Mouse (Mus musculus): Measurements from ENCODE around the gene Ugt1a6a.

Ugt1a6a gene

DNA sequence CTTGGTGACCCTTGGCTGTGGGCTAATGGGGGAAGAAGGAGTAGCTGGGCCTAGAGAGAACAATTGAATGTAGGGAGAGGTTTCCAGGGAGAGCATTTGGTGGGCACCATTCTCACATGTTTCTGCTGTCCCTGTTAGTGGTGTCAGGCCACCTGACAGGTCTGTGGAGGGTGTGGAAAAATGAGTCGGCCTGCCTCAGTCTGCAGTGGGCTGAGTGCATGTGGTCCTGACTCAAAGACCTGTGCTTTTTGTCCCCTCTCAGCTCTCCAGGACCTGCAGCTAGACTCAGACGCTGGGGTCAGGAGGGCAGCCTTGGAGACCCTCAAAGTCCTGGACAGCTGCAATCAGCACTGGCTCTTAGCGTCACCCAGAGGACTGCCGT lies 125.0 kb downstream of the Ugt1a6a start:
- no peak overlapping the region for H3K4me3 ChIP-seq (replicated peaks; ENCODE audit: low read length)
- peaks cover 32% of the 10 kb centered on the region for H3K4me1 ChIP-seq (replicated peaks; ENCODE audit: low read depth, low read length)
- peaks cover 32% of the 10 kb centered on the region for H3K27me3 ChIP-seq (ENCODE audit: insufficient read depth, low read length)
- peaks cover 54% of the 10 kb centered on the region for H3K36me3 ChIP-seq (ENCODE audit: insufficient read depth, low read length)
- no peak for TF ChIP-seq POU5F1 (IDR thresholded peaks at IDR 0.05; ENCODE audit: borderline replicate concordance, low read length)
- no peak for TF ChIP-seq CTCF (conservative IDR thresholded peaks at IDR 0.05; ENCODE audit: low read length)
- TF ChIP-seq NANOG (IDR thresholded peaks at IDR 0.05; ENCODE audit: borderline replicate concordance, low read length), result no peak
- peaks cover 46% of the 10 kb centered on the region for H3K9me3 ChIP-seq (ENCODE audit: low read length)

DNA sequence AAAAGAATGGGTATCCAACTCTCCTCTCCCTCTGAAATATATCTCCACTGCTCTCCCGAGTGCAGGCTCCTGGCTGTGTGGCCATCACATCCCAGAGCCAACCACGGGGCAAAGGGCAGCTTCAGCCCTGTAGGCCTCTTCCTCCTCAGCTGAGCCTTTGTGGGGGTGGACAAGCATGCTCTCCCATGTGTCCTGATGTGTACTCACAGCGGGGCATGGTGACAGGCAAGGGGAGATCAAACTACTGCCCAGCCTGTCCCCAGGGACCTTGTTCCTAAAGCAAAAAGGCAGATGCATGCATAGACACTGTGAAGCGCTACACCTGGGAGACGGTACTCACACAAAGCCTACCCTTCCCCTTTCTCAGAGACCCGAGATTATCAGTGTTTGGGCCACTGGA lies 125.5 kb downstream of the Ugt1a6a start:
- no peak overlapping the region for H3K4me3 ChIP-seq (replicated peaks; ENCODE audit: low read length)
- peaks cover 27% of the 10 kb centered on the region for H3K27me3 ChIP-seq (ENCODE audit: insufficient read depth, low read length)
- H3K36me3 ChIP-seq (ENCODE audit: insufficient read depth, low read length), result peaks cover 59% of the 10 kb centered on the region
- H3K4me1 ChIP-seq (replicated peaks; ENCODE audit: low read depth, low read length), result peaks cover 37% of the 10 kb centered on the region
- peaks cover 51% of the 10 kb centered on the region for H3K9me3 ChIP-seq (ENCODE audit: low read length)
- TF ChIP-seq NANOG (IDR thresholded peaks at IDR 0.05; ENCODE audit: borderline replicate concordance, low read length) (no peak), POU5F1 (IDR thresholded peaks at IDR 0.05; ENCODE audit: borderline replicate concordance, low read length) (no peak), CTCF (conservative IDR thresholded peaks at IDR 0.05; ENCODE audit: low read length) (no peak)

DNA sequence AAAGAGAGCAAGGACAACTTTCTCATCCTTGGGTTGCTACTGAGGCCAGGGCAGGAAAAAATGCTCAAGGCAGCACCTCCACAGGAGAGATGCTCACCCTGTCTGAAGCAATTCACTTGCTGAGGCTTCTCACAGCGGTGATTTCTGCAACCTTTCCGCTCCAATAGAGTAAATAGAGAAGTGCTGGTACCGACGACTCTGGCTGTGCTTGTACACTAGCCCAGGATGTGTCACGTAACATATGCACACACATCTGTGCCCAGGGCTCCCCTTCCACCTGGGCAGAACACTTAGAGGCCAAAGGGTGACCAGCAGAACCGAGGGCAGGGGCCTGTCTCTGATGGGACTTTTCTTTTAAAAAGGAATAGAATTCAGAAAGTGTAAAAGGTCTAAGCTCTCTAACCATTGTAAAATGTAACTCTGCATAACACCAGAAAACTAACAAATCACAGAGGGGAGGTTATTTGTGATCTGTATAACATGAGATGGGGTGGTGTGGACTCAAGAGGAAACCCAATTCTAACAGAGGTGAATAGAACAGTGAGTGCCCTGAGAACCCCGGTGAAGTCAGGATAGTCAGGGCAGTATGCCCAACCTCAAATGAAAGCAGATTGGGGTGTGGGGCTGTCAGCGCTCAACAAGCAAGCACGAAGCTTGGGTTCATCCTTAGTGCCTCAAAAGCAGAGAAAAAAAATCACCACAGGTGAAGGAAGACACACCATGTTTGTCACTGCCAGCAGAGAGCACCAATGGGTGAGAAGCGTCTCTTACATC lies 126.2 kb downstream of the Ugt1a6a start:
- Histone ChIP-seq H3K27me3 (ENCODE audit: insufficient read depth, low read length) (peaks cover 21% of the 10 kb centered on the region), H3K4me3 (replicated peaks; ENCODE audit: low read length) (no peak overlapping the region), H3K9me3 (ENCODE audit: low read length) (peaks cover 58% of the 10 kb centered on the region), H3K4me1 (replicated peaks; ENCODE audit: low read depth, low read length) (peaks cover 38% of the 10 kb centered on the region), H3K36me3 (ENCODE audit: insufficient read depth, low read length) (peaks cover 66% of the 10 kb centered on the region)
- TF ChIP-seq POU5F1 (IDR thresholded peaks at IDR 0.05; ENCODE audit: borderline replicate concordance, low read length) (no peak), NANOG (IDR thresholded peaks at IDR 0.05; ENCODE audit: borderline replicate concordance, low read length) (no peak), CTCF (conservative IDR thresholded peaks at IDR 0.05; ENCODE audit: low read length) (no peak)

DNA sequence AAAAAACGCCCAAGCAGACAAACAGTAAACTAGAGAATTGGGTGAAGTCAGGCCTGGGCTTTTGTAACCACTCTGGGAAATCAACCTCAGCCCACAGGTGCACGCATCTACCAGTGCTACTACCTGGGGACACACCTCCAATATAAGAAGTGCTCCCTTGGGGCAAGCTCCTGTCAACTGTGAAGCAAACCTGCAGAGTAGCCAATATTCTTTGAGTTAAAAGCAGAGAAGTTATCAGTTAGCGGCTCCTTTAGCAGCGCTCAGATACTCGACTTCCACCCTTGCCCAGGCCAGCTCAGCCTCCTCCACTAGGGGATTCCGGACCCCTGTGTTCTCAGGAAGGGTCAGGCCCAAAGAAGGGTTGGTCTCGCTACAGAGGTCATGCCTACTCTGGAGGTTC lies 127.1 kb downstream of the Ugt1a6a start:
- H3K27me3 ChIP-seq (ENCODE audit: insufficient read depth, low read length), result peaks cover 13% of the 10 kb centered on the region
- H3K36me3 ChIP-seq (ENCODE audit: insufficient read depth, low read length), result peaks cover 75% of the 10 kb centered on the region
- H3K4me3 ChIP-seq (replicated peaks; ENCODE audit: low read length), result no peak overlapping the region
- peaks cover 67% of the 10 kb centered on the region for H3K9me3 ChIP-seq (ENCODE audit: low read length)
- H3K4me1 ChIP-seq (replicated peaks; ENCODE audit: low read depth, low read length), result peaks cover 38% of the 10 kb centered on the region
- TF ChIP-seq CTCF (conservative IDR thresholded peaks at IDR 0.05; ENCODE audit: low read length), result no peak
- TF ChIP-seq POU5F1 (IDR thresholded peaks at IDR 0.05; ENCODE audit: borderline replicate concordance, low read length), result no peak
- TF ChIP-seq NANOG (IDR thresholded peaks at IDR 0.05; ENCODE audit: borderline replicate concordance, low read length), result no peak

DNA sequence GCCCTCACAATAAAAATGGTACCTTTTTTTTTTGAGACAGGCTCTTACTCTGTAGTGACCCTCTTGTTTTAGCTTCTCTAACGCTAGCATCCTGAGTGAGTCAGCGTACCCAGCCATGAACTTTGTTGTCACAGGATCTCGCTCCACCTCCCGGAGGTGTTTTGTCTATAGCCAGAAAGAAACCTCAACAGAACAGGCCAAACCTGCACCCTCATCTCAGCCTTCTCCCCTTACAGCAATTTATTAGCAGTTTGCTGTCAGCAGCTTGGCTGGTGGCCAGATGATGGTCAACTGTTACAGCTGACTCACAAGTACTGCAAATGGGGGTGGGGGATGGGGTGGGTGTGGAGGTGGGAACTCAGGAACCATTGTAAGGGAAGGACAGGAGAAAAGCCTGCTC lies 127.6 kb downstream of the Ugt1a6a start:
- Histone ChIP-seq H3K4me1 (replicated peaks; ENCODE audit: low read depth, low read length) (peaks cover 38% of the 10 kb centered on the region), H3K9me3 (ENCODE audit: low read length) (peaks cover 71% of the 10 kb centered on the region), H3K4me3 (replicated peaks; ENCODE audit: low read length) (no peak overlapping the region), H3K27me3 (ENCODE audit: insufficient read depth, low read length) (peaks cover 11% of the 10 kb centered on the region), H3K36me3 (ENCODE audit: insufficient read depth, low read length) (peaks cover 80% of the 10 kb centered on the region)
- TF ChIP-seq POU5F1 (IDR thresholded peaks at IDR 0.05; ENCODE audit: borderline replicate concordance, low read length) (no peak), NANOG (IDR thresholded peaks at IDR 0.05; ENCODE audit: borderline replicate concordance, low read length) (no peak), CTCF (conservative IDR thresholded peaks at IDR 0.05; ENCODE audit: low read length) (no peak)

DNA sequence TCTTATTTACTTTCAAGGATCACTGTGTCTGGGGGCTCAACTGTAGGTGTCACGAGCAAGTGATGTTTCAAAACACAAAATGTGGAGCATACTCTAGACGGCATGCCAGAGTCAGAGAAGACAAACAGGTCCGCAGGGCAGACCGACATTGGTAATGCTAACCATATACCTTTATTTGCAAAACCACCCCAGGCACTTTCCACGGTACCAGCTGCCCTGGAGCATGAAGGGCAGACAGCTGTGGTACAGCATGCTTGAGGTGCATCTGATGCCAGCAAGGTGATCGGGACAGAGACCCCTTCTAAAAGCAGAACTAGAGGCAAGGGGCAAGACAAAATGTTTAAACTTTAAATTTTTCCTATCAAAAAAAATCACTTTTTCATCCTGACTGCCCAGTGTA lies 128.4 kb downstream of the Ugt1a6a start:
- Histone ChIP-seq H3K36me3 (ENCODE audit: insufficient read depth, low read length) (peaks cover 88% of the 10 kb centered on the region), H3K4me3 (replicated peaks; ENCODE audit: low read length) (no peak overlapping the region), H3K9me3 (ENCODE audit: low read length) (peaks cover 77% of the 10 kb centered on the region), H3K27me3 (ENCODE audit: insufficient read depth, low read length) (peaks cover 5% of the 10 kb centered on the region), H3K4me1 (replicated peaks; ENCODE audit: low read depth, low read length) (peaks cover 38% of the 10 kb centered on the region)
- TF ChIP-seq NANOG (IDR thresholded peaks at IDR 0.05; ENCODE audit: borderline replicate concordance, low read length) (no peak), CTCF (conservative IDR thresholded peaks at IDR 0.05; ENCODE audit: low read length) (no peak), POU5F1 (IDR thresholded peaks at IDR 0.05; ENCODE audit: borderline replicate concordance, low read length) (no peak)

DNA sequence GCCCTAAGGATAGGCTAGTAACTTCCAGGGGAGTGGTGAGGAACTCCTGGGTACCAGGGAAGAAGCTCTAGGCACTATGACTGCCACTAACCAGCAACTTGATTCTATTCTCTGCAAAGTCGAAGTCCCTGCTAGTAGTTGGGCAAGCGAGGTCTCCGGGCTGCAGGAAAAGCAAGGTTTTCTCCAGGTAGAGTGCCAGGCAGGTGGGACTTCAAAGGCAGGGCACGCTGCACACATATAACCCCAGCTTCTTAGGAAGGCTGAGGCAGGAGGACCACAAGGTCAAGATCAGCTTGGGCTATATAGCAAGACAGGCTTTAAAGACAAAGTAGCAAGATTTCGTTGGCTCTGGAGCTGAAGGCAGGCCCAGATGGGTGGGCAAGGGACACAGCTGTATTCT lies 129.2 kb downstream of the Ugt1a6a start:
- no peaks in the 10 kb centered on the region for H3K27me3 ChIP-seq (ENCODE audit: insufficient read depth, low read length)
- no peak for TF ChIP-seq NANOG (IDR thresholded peaks at IDR 0.05; ENCODE audit: borderline replicate concordance, low read length)
- TF ChIP-seq CTCF (conservative IDR thresholded peaks at IDR 0.05; ENCODE audit: low read length), result no peak
- TF ChIP-seq POU5F1 (IDR thresholded peaks at IDR 0.05; ENCODE audit: borderline replicate concordance, low read length), result no peak
- peaks cover 38% of the 10 kb centered on the region for H3K4me1 ChIP-seq (replicated peaks; ENCODE audit: low read depth, low read length)
- H3K36me3 ChIP-seq (ENCODE audit: insufficient read depth, low read length), result peaks cover 96% of the 10 kb centered on the region
- no peak overlapping the region for H3K4me3 ChIP-seq (replicated peaks; ENCODE audit: low read length)
- peaks cover 85% of the 10 kb centered on the region for H3K9me3 ChIP-seq (ENCODE audit: low read length)

DNA sequence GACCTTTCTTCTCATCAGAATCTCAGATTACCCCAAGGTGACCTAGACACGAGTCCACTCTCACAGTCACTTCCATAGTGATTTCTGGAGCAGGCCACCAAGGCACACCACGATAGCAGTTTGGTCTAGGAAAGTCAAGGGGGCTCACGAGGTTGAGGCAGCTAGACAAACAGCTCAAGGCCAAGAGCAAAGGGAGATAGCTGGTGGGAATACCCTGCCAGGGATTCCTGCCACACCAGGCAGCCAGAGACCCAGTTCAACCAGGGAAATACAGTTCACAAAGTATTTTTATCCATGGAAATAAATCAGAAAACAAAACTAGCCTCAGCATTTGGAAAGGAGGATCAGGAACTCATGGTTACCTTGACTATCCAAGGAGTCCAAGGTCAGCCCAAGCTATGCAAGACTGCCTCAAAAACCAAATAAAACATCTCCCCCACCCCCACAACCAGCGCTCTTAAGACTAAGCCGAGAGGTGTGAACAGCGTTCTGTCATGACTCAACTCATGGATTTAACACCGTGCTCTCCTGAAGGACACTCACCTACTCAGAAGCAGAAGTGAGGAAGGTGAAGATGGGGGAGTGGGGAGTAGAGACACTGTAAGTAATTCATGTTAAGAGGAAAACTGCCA lies 129.7 kb downstream of the Ugt1a6a start:
- H3K4me1 ChIP-seq (replicated peaks; ENCODE audit: low read depth, low read length), result peaks cover 38% of the 10 kb centered on the region
- peaks cover 88% of the 10 kb centered on the region for H3K9me3 ChIP-seq (ENCODE audit: low read length)
- H3K27me3 ChIP-seq (ENCODE audit: insufficient read depth, low read length), result no peaks in the 10 kb centered on the region
- peaks cover 100% of the 10 kb centered on the region for H3K36me3 ChIP-seq (ENCODE audit: insufficient read depth, low read length)
- H3K4me3 ChIP-seq (replicated peaks; ENCODE audit: low read length), result no peak overlapping the region
- TF ChIP-seq NANOG (IDR thresholded peaks at IDR 0.05; ENCODE audit: borderline replicate concordance, low read length), result no peak
- no peak for TF ChIP-seq CTCF (conservative IDR thresholded peaks at IDR 0.05; ENCODE audit: low read length)
- TF ChIP-seq POU5F1 (IDR thresholded peaks at IDR 0.05; ENCODE audit: borderline replicate concordance, low read length), result no peak; the same call in 1 of the 2 replicates

Measured in E14TG2a.4 (cell line).